Mouse (Mus musculus): ENCODE data around the gene Slc6a3. TPM values are rescaled to one million over a fixed set of nuclear protein-coding genes. Genes with fewer than 3 reads are reported as not detected.

Slc6a3 gene
- total RNA-seq (2017): not detected in 2 replicates

DNA sequence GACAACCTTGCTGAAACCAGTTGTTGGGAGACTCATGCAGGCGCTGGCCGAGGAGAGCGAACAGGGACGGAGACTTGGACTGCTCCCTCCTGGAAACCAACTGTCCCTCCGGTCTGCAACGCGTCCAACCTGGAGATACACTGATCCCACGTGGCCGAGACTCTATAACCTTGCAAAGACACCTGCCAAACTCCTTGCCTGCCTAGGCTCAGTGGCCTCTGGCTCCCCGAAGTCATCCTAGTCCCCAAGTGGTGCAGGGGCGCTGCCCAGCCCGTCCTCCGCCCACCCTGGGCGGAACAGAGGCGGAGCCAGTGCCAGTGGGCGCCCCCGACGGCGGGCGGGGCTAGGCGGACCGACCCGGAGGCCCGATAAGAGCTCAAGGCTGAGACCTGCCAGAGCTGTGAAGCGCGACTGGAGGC is at the start of gene Slc6a3:
Gene Slc6a3 (plus strand): TSS at position 345 of the 419 bp plus-strand sequence.
- no peak for ATAC-seq (ENCODE audit: extremely low read depth, insufficient number of reproducible peaks, low FRiP score, poor library complexity, severe bottlenecking)

DNA sequence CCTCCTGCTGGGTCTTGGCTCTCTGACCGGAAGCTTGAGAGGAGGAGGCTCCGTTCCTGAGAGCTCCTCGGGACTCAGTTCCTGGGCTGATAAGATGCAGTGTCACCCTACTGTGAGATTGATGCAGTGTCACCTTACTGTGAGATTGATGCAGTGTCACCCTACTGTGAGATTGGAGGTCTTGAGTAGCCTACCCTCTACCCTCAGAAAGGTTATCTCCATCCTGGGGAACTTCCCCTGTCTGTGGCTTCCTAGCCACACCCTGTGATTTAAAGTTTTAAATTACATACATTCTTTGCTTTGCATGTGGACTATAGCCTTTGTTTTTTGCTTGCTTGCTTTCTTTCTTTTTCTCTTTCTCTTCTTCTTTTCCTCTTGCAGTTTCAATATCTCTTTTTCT is 48.4 kb upstream of the Slc6a3 start:
- no peak for ATAC-seq (ENCODE audit: extremely low read depth, insufficient number of reproducible peaks, low FRiP score, poor library complexity, severe bottlenecking)

DNA sequence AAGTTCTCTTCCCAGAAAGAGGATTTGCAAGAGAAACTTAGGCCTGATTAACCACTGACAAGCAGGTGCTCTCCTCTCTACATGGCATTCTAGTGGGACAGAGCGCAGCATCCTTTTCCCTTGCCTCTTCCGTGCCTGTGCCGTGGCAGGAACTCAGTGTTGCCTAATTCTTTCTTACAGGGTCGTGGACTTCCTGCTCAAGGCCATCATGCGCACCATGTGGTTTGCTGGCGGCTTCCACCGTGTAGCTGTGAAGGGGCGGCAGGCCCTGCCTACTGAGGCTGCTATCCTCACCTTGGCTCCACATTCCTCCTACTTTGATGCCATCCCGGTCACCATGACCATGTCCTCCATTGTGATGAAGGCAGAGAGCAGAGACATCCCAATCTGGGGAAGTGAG is 47.8 kb upstream of the Slc6a3 start:
- ATAC-seq (ENCODE audit: extremely low read depth, insufficient number of reproducible peaks, low FRiP score, poor library complexity, severe bottlenecking): peak; percentile 22; the same call in 1 of the 2 replicates

DNA sequence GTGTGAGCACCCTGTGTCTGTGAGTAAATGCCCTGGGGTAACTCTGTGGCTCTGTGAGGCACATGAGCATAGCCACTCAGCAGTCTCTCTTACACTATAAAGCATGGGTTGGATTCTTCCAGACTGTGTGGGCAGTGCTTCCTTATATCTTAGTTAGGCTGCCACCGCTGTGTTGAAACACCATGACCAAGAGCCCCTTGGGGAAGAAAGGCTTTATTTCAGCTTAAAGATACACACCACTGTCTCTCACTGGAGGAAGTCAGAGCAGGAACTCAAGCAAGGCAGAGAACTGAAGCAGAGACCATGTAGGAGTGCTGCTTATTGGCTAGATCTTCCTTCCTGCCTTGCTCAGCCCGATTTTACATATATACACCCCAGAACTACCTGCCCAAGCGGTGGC is 46.6 kb upstream of the Slc6a3 start:
- peak; percentile 67 for ATAC-seq (ENCODE audit: extremely low read depth, insufficient number of reproducible peaks, low FRiP score, poor library complexity, severe bottlenecking)

DNA sequence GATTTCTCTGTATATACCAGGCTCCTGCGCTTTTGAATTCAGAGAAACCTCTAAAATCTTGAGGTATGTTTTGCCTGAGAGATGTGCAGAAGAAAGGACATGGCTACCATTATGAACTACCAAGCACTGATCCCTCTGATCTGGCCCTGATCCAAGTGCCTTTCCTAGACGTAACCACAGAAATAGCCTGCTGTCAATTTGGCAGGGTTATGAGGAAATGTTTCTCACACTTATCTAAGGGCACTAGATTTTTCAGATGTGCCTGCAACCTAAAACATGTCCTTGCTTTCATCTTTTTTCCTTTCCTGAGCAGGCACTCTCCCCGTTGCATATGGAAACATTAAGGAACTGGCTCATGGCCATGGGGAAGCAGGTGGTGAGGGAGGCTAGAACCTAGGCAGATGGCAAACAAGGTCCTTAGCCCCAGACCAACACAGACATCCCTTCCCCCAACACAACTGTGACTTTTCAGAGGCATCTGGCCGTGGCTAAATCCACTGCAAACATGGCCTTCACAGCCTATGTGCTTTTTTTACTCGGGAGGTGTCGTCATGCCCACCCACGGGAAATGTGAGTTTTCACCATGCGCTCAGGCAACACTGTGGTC is 45.9 kb upstream of the Slc6a3 start:
- ATAC-seq (ENCODE audit: extremely low read depth, insufficient number of reproducible peaks, low FRiP score, poor library complexity, severe bottlenecking): no peak

DNA sequence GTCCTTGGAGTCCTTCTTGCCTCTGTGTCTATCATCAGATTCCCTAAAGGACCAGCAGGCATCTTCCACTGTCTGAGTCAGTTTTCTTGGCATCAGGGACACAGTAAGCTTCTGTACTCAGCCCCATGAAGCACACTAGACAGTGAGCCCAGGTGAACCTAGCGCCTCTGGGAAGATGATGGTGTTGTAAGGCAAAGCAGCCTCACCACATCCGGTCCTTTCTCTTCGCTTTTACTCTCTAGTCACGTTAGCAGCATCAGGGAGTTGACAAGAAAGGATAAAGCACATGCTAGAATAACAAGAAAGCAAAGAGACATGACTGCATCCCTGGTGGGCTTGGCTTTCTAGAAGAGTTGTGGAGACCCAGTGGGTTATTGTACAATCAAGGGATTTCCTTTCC is 43.4 kb upstream of the Slc6a3 start:
- no peak for ATAC-seq (ENCODE audit: extremely low read depth, insufficient number of reproducible peaks, low FRiP score, poor library complexity, severe bottlenecking)

DNA sequence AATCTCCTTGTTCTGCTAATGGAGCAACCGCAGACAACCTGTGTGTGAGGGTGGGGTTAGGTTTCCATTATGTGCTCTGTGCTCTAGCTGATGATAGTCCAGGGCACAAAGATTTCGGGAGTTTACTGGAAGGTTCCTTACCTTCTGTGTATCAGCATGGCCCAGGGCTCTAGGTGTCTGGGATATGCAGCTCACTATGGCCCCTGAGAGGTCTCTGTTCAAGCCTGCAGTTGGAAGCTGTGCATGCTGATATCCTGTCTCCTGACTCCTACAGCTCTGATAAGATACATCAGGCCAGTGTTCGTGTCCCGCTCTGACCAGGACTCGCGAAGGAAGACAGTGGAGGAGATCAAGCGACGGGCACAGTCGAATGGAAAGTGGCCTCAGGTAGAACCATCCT is 42.0 kb upstream of the Slc6a3 start:
- ATAC-seq (ENCODE audit: extremely low read depth, insufficient number of reproducible peaks, low FRiP score, poor library complexity, severe bottlenecking): no peak

DNA sequence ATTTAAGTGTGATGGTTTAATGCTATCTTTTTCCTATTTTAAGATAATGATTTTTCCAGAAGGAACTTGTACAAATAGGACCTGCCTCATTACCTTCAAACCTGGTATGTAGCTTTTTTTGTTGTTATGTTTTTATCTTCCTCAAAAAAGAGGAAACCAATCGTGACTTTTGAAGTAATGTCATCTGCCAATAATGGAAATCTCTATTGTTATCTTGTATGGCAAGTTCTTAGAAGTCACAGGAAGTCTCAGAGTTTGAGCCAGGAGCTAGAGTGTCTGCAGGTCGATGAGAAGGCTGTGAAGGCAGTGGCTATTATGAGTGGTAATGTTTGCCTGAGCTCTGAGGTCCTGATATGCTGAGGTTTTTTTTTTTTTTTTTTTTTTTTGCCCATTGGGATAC is 40.4 kb upstream of the Slc6a3 start:
- ATAC-seq (ENCODE audit: extremely low read depth, insufficient number of reproducible peaks, low FRiP score, poor library complexity, severe bottlenecking): no peak

DNA sequence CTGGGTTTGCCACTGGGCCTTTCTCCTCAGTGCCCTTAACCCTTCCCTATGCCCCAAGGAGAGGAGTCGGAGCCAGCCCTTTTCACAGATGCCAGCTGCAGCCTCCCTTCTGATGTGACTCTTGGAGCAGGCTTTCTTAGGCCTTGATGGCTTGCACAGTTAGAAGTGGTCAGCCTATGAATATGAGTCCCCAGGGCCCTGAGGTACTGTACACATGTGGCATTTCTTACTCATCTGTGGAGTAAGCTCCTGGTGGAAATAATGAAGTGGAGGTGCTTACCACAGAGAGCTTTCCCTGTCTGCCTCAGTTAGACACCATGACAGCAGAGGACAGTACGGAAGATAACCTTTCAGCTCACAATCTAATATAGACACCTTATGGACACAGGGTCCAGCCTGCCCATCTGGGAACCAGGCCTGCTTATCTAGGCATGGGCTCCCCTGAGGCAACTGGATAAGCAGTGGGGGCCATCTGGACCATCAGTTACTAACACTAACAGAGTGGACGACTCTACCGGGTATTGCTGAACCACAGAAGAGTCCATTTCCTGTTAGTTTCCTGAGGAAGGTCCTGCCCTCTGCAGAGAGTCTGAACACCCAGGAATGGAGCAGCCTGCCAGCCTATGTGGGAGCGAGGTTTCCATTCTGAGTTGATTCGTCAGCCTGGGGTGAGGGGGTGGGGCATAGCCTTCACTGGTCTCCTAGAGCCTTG is 36.5 kb upstream of the Slc6a3 start:
- ATAC-seq (ENCODE audit: extremely low read depth, insufficient number of reproducible peaks, low FRiP score, poor library complexity, severe bottlenecking): no peak

DNA sequence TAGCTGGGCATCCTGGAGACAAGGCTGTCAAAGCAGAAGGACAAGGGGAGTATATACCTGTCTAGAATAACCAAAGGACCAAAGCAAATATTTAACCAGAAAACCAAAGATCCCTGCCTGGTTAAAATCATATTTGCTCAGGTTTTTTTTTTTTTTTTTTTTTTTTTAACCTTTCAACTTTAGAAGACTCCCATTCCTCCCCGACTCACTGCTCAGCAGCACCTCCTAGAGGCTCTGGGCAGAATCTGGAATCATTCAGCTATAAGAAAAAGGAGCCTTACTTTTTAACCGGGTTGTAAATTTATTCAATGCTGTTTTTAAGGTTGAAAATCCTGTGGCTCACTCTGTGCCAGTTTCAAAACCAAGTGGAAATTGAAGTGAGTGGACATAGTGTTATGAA is 33.8 kb upstream of the Slc6a3 start:
- no peak for ATAC-seq (ENCODE audit: extremely low read depth, insufficient number of reproducible peaks, low FRiP score, poor library complexity, severe bottlenecking)

DNA sequence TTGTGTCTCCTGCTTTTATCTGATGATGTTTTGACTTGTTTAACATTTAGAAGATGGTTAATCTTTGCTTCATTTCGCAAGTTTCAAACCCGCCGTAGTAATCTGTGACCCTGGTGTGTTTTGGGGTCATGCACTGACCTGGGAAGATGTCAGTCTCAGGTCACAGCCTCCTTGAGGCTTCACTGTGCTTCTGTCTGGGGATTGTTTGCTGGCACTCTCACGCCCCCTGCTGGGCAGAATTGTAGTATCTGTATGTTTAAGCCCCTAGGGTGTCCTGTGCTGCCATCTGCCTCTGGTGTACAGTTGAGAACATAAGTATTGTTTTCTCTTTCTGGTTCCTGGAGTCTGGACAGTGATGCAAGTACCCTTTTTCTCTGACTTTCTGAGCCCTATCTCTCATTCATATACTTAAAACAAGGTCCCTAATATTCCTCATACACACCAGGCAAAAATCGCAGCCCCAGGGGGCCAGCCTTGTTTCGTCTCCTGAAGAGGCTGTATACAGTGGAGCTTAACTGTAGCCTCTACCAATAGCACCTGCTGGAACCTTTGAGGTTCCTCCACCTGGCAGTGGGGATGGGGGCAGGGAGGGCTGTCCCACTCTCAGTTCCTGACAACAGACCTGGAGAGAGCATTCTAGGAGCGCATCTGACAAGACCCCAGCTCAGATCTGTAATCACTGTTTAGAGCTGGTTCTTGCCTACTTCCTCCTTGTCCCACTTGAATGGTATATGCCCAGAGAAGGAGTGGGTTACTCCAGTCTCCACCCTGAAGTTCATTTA is 30.7 kb upstream of the Slc6a3 start:
- ATAC-seq (ENCODE audit: extremely low read depth, insufficient number of reproducible peaks, low FRiP score, poor library complexity, severe bottlenecking): peak; percentile 69

DNA sequence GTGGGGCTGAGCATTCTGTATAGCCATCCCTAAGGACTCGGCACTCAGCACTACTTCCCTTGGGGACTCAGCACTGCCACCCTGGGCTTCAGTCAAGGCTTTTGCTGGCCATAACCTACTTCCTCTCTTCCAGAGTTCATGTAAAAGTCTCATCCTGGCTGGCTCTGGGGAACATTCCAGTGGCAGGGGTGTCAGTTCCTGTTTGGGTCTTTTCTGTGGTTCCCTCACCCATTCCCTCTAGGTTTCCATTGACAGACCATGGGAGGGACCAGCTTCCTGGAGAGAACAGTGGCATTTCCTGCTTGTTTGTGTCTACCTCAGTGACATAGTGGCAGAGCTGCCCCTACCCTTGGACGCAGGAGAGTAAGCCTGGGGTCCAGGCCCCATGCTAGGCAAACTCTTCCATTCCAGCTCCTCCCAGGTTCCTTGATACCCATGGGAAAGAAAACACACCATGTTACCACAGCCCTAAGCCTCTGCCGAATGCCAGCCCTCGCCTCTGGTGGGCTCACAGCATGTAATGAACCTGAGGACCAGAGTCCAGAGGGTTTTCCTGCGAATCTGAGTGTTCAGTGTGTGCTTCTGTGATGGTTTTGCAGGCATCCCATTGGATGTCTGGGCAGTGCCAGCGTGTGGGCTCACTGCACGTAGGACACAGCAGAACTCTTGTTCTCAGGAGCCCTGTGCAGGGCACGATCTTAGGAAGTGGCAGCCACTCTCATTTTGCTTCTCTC is 27.6 kb upstream of the Slc6a3 start:
- no peak for ATAC-seq (ENCODE audit: extremely low read depth, insufficient number of reproducible peaks, low FRiP score, poor library complexity, severe bottlenecking)

DNA sequence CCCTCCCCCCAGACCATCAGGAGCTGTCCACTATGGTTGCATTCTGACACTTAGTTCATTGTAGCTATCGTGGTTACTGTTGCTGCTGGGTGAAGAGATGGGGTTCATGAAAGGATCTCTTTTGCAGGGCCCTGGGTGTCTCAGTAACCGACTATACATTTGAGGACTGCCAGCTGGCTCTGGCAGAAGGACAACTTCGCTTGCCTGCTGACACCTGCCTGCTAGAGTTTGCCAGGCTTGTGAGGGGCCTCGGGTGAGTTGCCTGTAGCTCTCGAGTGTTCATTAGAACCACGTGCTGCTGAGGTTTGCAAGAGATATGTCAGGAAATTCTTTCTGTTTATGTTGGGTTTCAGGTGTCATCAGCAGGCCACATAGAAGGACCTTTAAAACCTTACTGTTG is 26.7 kb upstream of the Slc6a3 start:
- ATAC-seq (ENCODE audit: extremely low read depth, insufficient number of reproducible peaks, low FRiP score, poor library complexity, severe bottlenecking): no peak

DNA sequence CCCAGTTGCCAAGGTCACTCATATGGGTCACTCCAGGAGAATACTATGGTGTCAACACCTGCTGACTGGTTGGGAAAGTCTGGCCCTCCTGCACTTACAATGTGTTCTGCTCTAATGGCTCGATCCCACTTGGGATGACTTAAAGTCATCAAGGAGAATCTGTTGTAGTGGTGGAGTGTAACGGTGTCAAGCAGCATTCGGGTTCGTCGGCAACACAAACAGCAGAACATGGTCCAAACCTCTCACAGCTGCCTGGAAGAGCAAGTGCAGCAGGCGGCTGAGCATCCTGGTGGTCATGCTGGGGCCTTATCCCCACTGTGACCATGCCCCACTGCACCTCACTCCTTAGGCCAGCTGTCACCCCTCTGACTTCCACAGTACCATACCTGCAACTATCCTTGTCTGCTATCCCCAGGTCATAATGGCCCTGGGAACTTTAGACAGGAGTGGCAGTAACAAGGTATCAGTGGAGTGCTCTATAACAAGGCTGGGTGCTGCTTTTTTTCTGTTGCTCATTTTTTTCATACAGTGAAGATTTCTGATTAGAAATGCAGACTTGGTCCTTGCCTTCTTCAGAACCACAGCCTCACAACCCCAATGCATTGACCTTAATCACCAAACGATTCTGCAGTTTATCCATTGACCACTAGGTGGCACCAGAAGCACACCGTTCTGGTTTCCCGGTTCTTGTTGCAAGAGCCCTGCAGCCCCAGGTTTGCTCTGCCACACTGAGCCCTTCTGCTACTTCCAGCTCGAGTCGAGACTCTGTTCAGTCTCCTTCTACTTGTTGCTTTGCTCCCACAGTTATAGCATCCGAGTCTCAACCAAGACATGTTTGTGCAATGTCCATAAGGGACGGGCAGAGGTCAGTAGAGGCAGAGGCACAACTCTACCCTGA is 23.5 kb upstream of the Slc6a3 start:
- ATAC-seq (ENCODE audit: extremely low read depth, insufficient number of reproducible peaks, low FRiP score, poor library complexity, severe bottlenecking): peak; percentile 48; the same call in 1 of the 2 replicates

DNA sequence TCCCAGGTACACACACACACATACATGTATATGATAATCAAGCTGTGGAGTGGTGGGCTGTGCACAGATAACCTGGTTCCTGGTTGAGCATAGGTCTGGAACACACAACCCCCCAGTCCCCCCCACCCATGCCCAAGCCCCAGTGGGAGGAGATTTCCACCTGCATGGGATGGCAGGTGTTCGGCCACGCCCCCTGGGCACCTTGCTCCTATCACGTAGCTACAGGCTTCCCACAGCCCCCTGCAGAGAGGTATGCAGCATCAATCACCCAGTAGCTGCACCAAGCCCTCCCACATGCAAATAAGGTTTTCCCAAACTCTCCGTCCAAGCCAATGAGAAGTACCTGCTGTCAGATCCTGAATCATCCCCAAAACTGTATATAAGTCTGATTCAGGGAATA is 19.7 kb upstream of the Slc6a3 start:
- no peak for ATAC-seq (ENCODE audit: extremely low read depth, insufficient number of reproducible peaks, low FRiP score, poor library complexity, severe bottlenecking)

DNA sequence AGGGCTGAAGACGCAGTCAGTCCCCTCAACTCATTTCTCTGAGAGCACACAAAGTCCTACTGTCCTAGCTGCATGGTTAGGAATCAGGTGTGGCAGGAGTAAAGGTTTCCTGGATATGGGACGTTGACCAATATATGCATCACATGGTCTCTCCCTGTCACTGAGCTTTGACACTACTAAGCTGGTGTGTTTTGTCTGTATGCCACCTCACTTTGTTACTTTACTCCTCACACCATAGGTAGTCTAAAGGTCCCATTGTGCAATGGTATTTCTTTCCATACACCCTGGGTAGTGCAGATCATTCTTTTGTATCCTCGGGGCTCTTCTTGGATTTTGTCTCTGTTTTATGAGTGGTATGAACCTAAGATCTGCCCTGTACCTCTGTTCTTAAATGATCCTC is 2.8 kb upstream of the Slc6a3 start:
- ATAC-seq (ENCODE audit: extremely low read depth, insufficient number of reproducible peaks, low FRiP score, poor library complexity, severe bottlenecking): no peak

DNA sequence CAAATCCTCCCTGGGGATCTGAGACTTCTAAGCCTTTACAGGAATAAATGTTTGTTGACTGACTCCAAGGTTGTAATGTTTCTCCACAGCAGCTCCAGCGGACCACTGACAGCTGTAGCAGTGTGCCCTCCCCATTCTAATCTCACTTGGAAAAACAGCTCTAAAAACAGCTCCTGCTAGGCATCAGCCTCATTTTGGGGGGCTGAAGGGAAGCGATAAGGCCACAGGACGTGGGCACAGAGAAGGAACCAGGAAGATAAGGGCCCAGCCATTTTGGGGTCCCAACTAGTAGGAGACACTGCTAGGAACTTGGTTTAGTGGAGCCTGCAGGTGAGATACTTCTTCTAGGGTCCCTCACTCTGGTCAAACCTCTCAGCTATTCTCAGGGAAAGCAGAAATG is 1.3 kb upstream of the Slc6a3 start:
- ATAC-seq (ENCODE audit: extremely low read depth, insufficient number of reproducible peaks, low FRiP score, poor library complexity, severe bottlenecking): no peak

DNA sequence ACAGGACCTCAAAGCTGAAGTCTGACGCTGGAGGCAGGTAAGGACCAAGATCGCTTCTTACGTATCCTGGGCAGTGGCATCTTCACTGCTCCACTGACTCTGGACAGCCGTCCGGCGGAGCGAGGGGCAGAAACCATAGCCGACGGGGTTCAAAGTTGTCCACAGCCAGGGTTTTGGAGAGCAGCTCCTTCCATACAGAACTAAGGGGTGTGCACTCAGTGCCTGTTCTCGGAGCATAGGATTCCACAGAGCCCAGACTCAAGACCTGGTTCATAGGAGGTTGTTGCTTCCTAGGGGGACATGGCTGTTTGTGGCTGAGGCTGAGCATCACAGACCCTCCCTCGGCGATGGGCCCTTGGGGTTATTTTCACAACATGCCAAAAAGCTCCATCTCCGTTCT is 277 bp downstream of the Slc6a3 start:
- ATAC-seq (ENCODE audit: extremely low read depth, insufficient number of reproducible peaks, low FRiP score, poor library complexity, severe bottlenecking): no peak

DNA sequence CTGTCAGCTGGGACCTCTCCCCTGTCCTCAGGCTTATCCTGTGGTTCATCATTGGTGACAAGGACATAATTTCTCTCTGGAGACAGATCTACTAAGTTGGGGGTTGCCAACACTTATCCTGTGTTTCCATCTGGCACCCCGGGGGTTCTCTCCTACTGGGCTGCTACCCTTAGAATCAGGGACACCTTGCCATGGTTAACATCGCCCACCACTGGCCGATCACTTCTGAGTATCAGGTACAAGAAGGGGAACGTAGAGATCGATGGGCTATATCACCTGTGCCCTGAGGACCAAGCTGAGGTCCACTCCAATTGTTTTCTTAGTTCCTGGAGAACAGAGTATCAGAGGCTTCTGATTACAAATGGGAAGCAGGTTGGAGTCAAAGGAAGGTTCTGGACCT is 27.7 kb downstream of the Slc6a3 start:
- no peak for ATAC-seq (ENCODE audit: extremely low read depth, insufficient number of reproducible peaks, low FRiP score, poor library complexity, severe bottlenecking)
